ENCODE assay signal across 13 mouse cellular contexts in the genomic region with DNA sequence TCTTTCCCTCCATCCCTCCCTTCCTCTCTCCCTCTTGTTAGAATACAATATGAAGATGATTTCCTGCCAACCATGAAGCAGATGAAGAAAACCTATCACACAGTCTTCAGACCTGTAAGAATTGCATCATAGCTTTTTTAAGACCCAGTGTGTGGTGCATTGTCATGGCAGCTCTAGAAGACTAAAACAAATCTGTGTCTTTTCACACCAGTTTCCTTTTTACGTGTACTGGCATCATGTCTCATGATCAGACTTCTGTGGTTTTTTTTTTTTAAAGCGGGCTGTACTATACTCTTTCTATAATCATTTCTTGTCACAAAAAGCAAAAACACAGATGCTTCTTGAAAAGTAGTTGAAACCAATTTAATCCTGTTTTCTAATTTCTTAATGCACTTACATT.
"Had no signal": no experiment of that assay in that cellular context is flagged by ENCODE, and none has a peak within 500 bp of the region (broad histone marks: within the 10 kb centered on the region; RNA-seq: fewer than 3 reads in every experiment).

No protein-coding gene starts in this region.

- H3K27ac ChIP-seq: limb, embryonic 13.5 days; liver, embryonic 15.5 days; midbrain, embryonic 15.5 days; stomach, embryonic 15.5 days had no signal

- ATAC-seq: lung, postnatal 0 days; midbrain, embryonic 15.5 days had no signal

- H3K4me3 ChIP-seq: limb, embryonic 13.5 days; liver, embryonic 15.5 days; midbrain, embryonic 15.5 days; stomach, embryonic 15.5 days had no signal

- H3K4me1 ChIP-seq: limb, embryonic 13.5 days; liver, embryonic 15.5 days; midbrain, embryonic 15.5 days; stomach, embryonic 15.5 days had no signal

- H3K36me3 ChIP-seq: limb, embryonic 13.5 days; liver, embryonic 15.5 days; midbrain, embryonic 15.5 days; stomach, embryonic 15.5 days had no signal

- H3K9ac ChIP-seq: limb, embryonic 13.5 days; liver, embryonic 15.5 days; midbrain, embryonic 15.5 days; stomach, embryonic 15.5 days had no signal

- H3K27me3 ChIP-seq: limb, embryonic 13.5 days; liver, embryonic 15.5 days; midbrain, embryonic 15.5 days; stomach, embryonic 15.5 days had no signal

- H3K4me2 ChIP-seq: limb, embryonic 13.5 days; liver, embryonic 11.5 days; liver, embryonic 15.5 days; midbrain, embryonic 11.5 days; midbrain, embryonic 15.5 days; stomach, embryonic 15.5 days had no signal

- H3K9me3 ChIP-seq: limb, embryonic 13.5 days; liver, embryonic 15.5 days; midbrain, embryonic 15.5 days; stomach, embryonic 15.5 days had no signal

- DNase-seq: kidney, postnatal 10 days; layer of hippocampus, postnatal 36 days; lung, adult 2 months; lung, postnatal 36 days; right cerebral cortex, postnatal 14 days; thymus, postnatal 36 days had no signal
